Mouse (Mus musculus): ENCODE measurements around the gene Abca4. TPM values are rescaled to one million over a fixed set of nuclear protein-coding genes. Genes with fewer than 3 reads are reported as not detected.

Gene Abca4
- polyA plus RNA-seq, 1 experiment from 2014 or later, result 1.5 TPM

GRCm38 (mm10) chr3:122203675-122204329 lies 159.6 kb downstream of the Abca4 start:
- 81% methylated on average over 9 of the region's 9 CpGs for WGBS
- no peak for DNase-seq (ENCODE audit: low spot score)
- H3K9me3 ChIP-seq (ENCODE audit: control insufficient read depth, low read length), result no peaks in the 10 kb centered on the region

GRCm38 (mm10) chr3:122205753-122206152 lies 161.5 kb downstream of the Abca4 start:
- no peak overlapping the region for H3K9ac ChIP-seq (ENCODE audit: low read length)
- no peaks in the 10 kb centered on the region for H3K9me3 ChIP-seq (ENCODE audit: control insufficient read depth, low read length)
- WGBS, result 89% methylated on average over 6 of the region's 6 CpGs
- ATAC-seq (replicated peaks; ENCODE audit: low FRiP score) (no peak), DNase-seq (ENCODE audit: low spot score) (no peak)
- H3K36me3 ChIP-seq (ENCODE audit: control insufficient read depth, insufficient read depth, low read length), result no peaks in the 10 kb centered on the region
- no peak overlapping the region for H3K4me2 ChIP-seq (ENCODE audit: low read depth, low read length, severe bottlenecking)
- 0 out of 2 replicates have a peak, but pooled peaks cover 4% of the 10 kb centered on the region for H3K4me1 ChIP-seq (replicated peaks; ENCODE audit: control insufficient read depth, insufficient read depth, low read length)
- H3K27me3 ChIP-seq (ENCODE audit: control insufficient read depth, insufficient read depth, low read length), result no peaks in the 10 kb centered on the region
- no peak overlapping the region for H3K27ac ChIP-seq (ENCODE audit: low read depth, low read length)
- no peak overlapping the region for H3K4me3 ChIP-seq (ENCODE audit: low read depth, low read length)

More at GRCm38 (mm10) chr3:122203675-122204329, 159.6 kb downstream of the Abca4 start:
- Histone ChIP-seq H3K4me1 (replicated peaks; ENCODE audit: control insufficient read depth, insufficient read depth, low read length) (0 out of 2 replicates have a peak, but pooled peaks cover 4% of the 10 kb centered on the region), H3K36me3 (ENCODE audit: control insufficient read depth, insufficient read depth, low read length) (no peaks in the 10 kb centered on the region), H3K27ac (ENCODE audit: low read depth, low read length) (no peak overlapping the region), H3K4me2 (ENCODE audit: low read depth, low read length, severe bottlenecking) (no peak overlapping the region), H3K27me3 (ENCODE audit: control insufficient read depth, insufficient read depth, low read length) (no peaks in the 10 kb centered on the region), H3K4me3 (ENCODE audit: low read depth, low read length) (no peak overlapping the region), H3K9ac (ENCODE audit: low read length) (no peak overlapping the region)
- ATAC-seq (replicated peaks; ENCODE audit: low FRiP score), result no peak

- no peaks in the 10 kb centered on the region for H3K9me3 ChIP-seq (ENCODE audit: control insufficient read depth, low read length)
- no peak for ATAC-seq (replicated peaks; ENCODE audit: low FRiP score)
- WGBS, result 57% methylated on average over 8 of the region's 8 CpGs
- no peak overlapping the region for H3K27ac ChIP-seq (ENCODE audit: low read depth, low read length)
- 0 out of 2 replicates have a peak, but pooled peaks cover 4% of the 10 kb centered on the region for H3K4me1 ChIP-seq (replicated peaks; ENCODE audit: control insufficient read depth, insufficient read depth, low read length)
- H3K36me3 ChIP-seq (ENCODE audit: control insufficient read depth, insufficient read depth, low read length), result no peaks in the 10 kb centered on the region
- no peak overlapping the region for H3K4me3 ChIP-seq (ENCODE audit: low read depth, low read length)
- H3K9ac ChIP-seq (ENCODE audit: low read length), result no peak overlapping the region
- H3K27me3 ChIP-seq (ENCODE audit: control insufficient read depth, insufficient read depth, low read length), result no peaks in the 10 kb centered on the region
- no peak overlapping the region for H3K4me2 ChIP-seq (ENCODE audit: low read depth, low read length, severe bottlenecking)
- no peak for DNase-seq (ENCODE audit: low spot score)
Measured at GRCm38 (mm10) chr3:122206279-122207070, 162.2 kb downstream of the Abca4 start.

GRCm38 (mm10) chr3:122207766-122208165 lies 163.5 kb downstream of the Abca4 start:
- DNase-seq (ENCODE audit: low spot score), result no peak
- H3K36me3 ChIP-seq (ENCODE audit: control insufficient read depth, insufficient read depth, low read length), result no peaks in the 10 kb centered on the region
- no peak for ATAC-seq (replicated peaks; ENCODE audit: low FRiP score)
- WGBS, result 95% methylated on average over 6 of the region's 6 CpGs
- H3K4me1 ChIP-seq (replicated peaks; ENCODE audit: control insufficient read depth, insufficient read depth, low read length), result no peaks in the 10 kb centered on the region
- H3K27me3 ChIP-seq (ENCODE audit: control insufficient read depth, insufficient read depth, low read length), result no peaks in the 10 kb centered on the region
- no peak overlapping the region for H3K4me2 ChIP-seq (ENCODE audit: low read depth, low read length, severe bottlenecking)
- H3K27ac ChIP-seq (ENCODE audit: low read depth, low read length), result no peak overlapping the region
- no peak overlapping the region for H3K9ac ChIP-seq (ENCODE audit: low read length)
- no peaks in the 10 kb centered on the region for H3K9me3 ChIP-seq (ENCODE audit: control insufficient read depth, low read length)
- no peak overlapping the region for H3K4me3 ChIP-seq (ENCODE audit: low read depth, low read length)

DNA sequence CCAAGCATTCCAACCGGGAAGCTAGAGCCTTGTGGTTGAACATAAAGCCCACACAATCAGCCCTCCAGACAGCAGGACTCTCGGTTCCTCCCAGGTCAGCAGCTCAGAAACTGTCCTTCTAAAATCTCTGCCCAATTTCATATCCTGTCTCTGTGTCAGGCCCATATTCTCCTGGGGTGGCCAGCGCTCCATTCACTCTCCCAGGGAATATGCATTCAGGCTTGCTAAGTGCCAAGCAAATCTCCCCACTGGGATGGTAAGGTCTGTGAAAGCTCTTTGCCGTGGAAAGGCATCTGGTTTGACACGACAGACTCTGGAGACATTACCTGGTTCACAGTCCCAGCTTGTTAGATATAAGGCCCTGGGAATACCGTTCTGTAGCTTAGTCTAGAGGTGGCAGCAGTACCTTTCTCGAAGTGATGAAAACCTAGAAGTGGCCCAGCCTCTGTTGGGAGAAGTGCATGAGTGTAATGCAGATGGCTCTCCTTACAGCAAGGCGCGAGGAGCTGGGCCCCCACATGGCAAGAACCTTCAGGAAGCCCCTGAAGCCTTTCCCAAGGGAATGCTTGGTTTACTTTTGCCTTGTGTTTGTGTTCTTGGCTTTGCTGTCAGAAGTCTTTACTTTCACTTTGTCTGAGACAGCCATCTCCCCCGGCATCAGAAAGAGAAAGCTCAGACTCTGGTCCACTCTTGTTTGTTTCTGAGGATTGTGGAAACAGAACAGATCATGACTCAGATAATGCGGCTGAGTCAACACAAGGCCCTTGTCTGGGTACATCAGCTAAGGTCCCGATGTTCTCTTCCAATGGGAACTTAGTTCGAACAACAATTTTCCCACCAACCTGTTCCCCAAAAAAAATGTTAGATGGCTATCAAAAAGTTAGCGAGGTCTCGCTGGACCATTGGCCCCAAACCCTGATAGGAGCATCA lies 164.3 kb downstream of the Abca4 start:
- Histone ChIP-seq H3K4me2 (ENCODE audit: low read depth, low read length, severe bottlenecking) (no peak overlapping the region), H3K9ac (ENCODE audit: low read length) (no peak overlapping the region), H3K4me3 (ENCODE audit: low read depth, low read length) (no peak overlapping the region), H3K27me3 (ENCODE audit: control insufficient read depth, insufficient read depth, low read length) (no peaks in the 10 kb centered on the region), H3K36me3 (ENCODE audit: control insufficient read depth, insufficient read depth, low read length) (no peaks in the 10 kb centered on the region), H3K9me3 (ENCODE audit: control insufficient read depth, low read length) (no peaks in the 10 kb centered on the region), H3K27ac (ENCODE audit: low read depth, low read length) (no peak overlapping the region), H3K4me1 (replicated peaks; ENCODE audit: control insufficient read depth, insufficient read depth, low read length) (no peaks in the 10 kb centered on the region)
- WGBS, result 87% methylated on average over 15 of the region's 15 CpGs
- ATAC-seq (replicated peaks; ENCODE audit: low FRiP score) (no peak), DNase-seq (ENCODE audit: low spot score) (no peak)

DNA sequence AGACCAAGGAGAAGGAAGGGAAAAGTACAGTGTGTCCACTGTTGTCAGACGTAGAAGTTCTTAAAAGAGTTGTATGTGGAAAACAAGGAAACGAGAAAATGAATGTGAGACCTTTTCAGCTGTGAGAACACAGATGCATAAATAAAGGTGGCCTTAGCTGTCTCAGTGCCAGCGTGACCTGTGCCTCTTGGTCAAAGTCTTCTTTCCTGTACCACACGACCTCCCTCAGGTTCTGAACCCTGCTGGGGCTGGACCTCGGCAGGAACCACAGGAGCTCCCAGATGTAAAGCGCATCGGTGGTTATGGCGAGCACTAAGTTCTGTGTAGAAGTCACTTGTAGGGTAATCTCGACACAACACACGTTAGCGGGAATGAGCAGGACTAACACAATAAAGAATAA lies 165.3 kb downstream of the Abca4 start:
- H3K4me2 ChIP-seq (ENCODE audit: low read depth, low read length, severe bottlenecking), result no peak overlapping the region
- 90% methylated on average over 11 of the region's 11 CpGs for WGBS
- DNase-seq (ENCODE audit: low spot score) (no peak), ATAC-seq (replicated peaks; ENCODE audit: low FRiP score) (no peak)
- H3K4me3 ChIP-seq (ENCODE audit: low read depth, low read length), result no peak overlapping the region
- no peak overlapping the region for H3K9ac ChIP-seq (ENCODE audit: low read length)
- no peaks in the 10 kb centered on the region for H3K27me3 ChIP-seq (ENCODE audit: control insufficient read depth, insufficient read depth, low read length)
- H3K36me3 ChIP-seq (ENCODE audit: control insufficient read depth, insufficient read depth, low read length), result no peaks in the 10 kb centered on the region
- no peaks in the 10 kb centered on the region for H3K4me1 ChIP-seq (replicated peaks; ENCODE audit: control insufficient read depth, insufficient read depth, low read length)
- H3K27ac ChIP-seq (ENCODE audit: low read depth, low read length), result no peak overlapping the region
- H3K9me3 ChIP-seq (ENCODE audit: control insufficient read depth, low read length), result no peaks in the 10 kb centered on the region

- H3K4me2 ChIP-seq (ENCODE audit: low read depth, low read length, severe bottlenecking), result no peak overlapping the region
- no peak overlapping the region for H3K9ac ChIP-seq (ENCODE audit: low read length)
- no peaks in the 10 kb centered on the region for H3K4me1 ChIP-seq (replicated peaks; ENCODE audit: control insufficient read depth, insufficient read depth, low read length)
- H3K27ac ChIP-seq (ENCODE audit: low read depth, low read length), result no peak overlapping the region
- no peaks in the 10 kb centered on the region for H3K36me3 ChIP-seq (ENCODE audit: control insufficient read depth, insufficient read depth, low read length)
- ATAC-seq (replicated peaks; ENCODE audit: low FRiP score), result no peak
- DNase-seq (ENCODE audit: low spot score), result no peak
- WGBS, result 63% methylated on average over 5 of the region's 5 CpGs
- H3K9me3 ChIP-seq (ENCODE audit: control insufficient read depth, low read length), result no peaks in the 10 kb centered on the region
- H3K4me3 ChIP-seq (ENCODE audit: low read depth, low read length), result no peak overlapping the region
- H3K27me3 ChIP-seq (ENCODE audit: control insufficient read depth, insufficient read depth, low read length), result no peaks in the 10 kb centered on the region
Measured at GRCm38 (mm10) chr3:122210434-122210833, 166.2 kb downstream of the Abca4 start.

DNA sequence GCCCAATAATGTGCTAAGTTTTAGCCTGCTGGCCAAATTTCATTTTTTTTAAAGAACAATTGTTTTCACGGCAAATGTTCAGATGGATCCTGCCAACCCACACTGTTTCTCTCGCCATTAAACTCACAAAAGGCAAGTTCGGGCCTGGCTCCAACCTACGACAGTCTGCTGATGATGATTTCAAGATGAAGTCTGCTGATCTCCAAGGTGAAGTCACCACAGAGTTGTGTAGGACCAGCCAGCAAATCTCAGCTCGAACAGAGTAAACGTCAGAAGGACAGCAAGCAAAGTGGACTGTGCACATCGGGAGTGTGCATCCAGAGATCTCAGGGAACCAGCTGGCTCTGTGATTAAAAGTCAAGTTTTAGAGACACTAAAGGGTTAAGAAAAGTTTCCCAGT lies 166.6 kb downstream of the Abca4 start:
- Histone ChIP-seq H3K4me3 (ENCODE audit: low read depth, low read length) (no peak overlapping the region), H3K36me3 (ENCODE audit: control insufficient read depth, insufficient read depth, low read length) (no peaks in the 10 kb centered on the region), H3K4me2 (ENCODE audit: low read depth, low read length, severe bottlenecking) (no peak overlapping the region), H3K9ac (ENCODE audit: low read length) (no peak overlapping the region), H3K4me1 (replicated peaks; ENCODE audit: control insufficient read depth, insufficient read depth, low read length) (no peaks in the 10 kb centered on the region), H3K9me3 (ENCODE audit: control insufficient read depth, low read length) (no peaks in the 10 kb centered on the region), H3K27me3 (ENCODE audit: control insufficient read depth, insufficient read depth, low read length) (no peaks in the 10 kb centered on the region), H3K27ac (ENCODE audit: low read depth, low read length) (no peak overlapping the region)
- ATAC-seq (replicated peaks; ENCODE audit: low FRiP score) (no peak), DNase-seq (ENCODE audit: low spot score) (no peak)
- 89% methylated on average over 7 of the region's 7 CpGs for WGBS
